Comparison of ENCODE assay signal across 21 mouse cellular contexts in the genomic region with DNA sequence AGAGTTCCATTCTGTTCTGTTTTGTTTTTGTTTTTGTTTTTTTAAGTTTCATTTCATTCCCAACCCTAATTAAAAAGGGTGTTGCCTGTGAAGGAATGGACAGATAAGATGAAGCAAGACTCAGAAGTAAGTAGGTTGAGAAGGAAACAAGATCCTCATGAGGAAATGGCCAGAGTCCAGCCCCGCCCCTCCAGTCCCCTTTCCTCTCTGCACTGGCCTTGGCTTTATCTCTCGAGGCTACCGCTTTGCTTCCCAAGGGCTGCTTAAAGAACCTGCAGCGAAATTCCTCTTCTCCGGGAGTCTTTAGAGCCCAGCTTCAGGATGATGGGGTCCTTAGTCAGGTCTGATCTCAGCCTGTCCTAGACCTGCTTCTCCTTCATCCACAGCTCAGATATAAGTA. TPM values are rescaled to one million over a fixed set of nuclear protein-coding genes. Genes with fewer than 3 reads are reported as not detected.
DNase-seq lines count a peak whose midpoint lies in the region; ATAC-seq and TF ChIP-seq lines count a peak whose summit lies in the region.
"Had no signal": no experiment of that assay in that cellular context is flagged by ENCODE, and none has a peak within 500 bp of the region (broad histone marks: within the 10 kb centered on the region; RNA-seq: fewer than 3 reads in every experiment).

No protein-coding gene starts in this region.

- H3K9me3 ChIP-seq in heart, embryonic 12.5 days (replicated peaks): no peaks in the 10 kb centered on the region
- H3K9me3 ChIP-seq in megakaryocyte, embryonic 14.5 days: no peaks in the 10 kb centered on the region
- H3K9me3 ChIP-seq: G1E; kidney, embryonic 15.5 days; liver, embryonic 13.5 days; midbrain, embryonic 12.5 days had no signal

- DNase-seq in heart, adult 9 months (ENCODE audit: low spot score in 2 of 2): no peak
- peak; percentile 63 for DNase-seq in adrenal gland, postnatal 10 days
- DNase-seq in left cerebral cortex, adult 8-10 months (ENCODE audit: low spot score in 2 of 2): no peak
- DNase-seq in layer of hippocampus, adult 9-10 months (ENCODE audit: low spot score): no peak
- DNase-seq: cerebellum, adult 11-12 months; forebrain, postnatal 0 days; gastrocnemius, postnatal 14 days; liver, embryonic 13.5 days; lung, postnatal 14 days; thymus, adult 2 months had no signal

- no peaks in the 10 kb centered on the region for H3K27me3 ChIP-seq in heart, embryonic 12.5 days (replicated peaks)
- no peaks in the 10 kb centered on the region for H3K27me3 ChIP-seq in megakaryocyte, embryonic 14.5 days (replicated peaks)
- H3K27me3 ChIP-seq in small intestine, adult 2 months (ENCODE audit: control insufficient read depth, insufficient read depth, low read length): no peaks in the 10 kb centered on the region
- H3K27me3 ChIP-seq: kidney, embryonic 15.5 days; liver, embryonic 13.5 days; midbrain, embryonic 12.5 days had no signal

- TF ChIP-seq POLR2A in small intestine, adult 2 months (IDR thresholded peaks at IDR 0.05; ENCODE audit: low read depth, low read length): no peak; the same call in 1 of the 2 replicates

- H3K36me3 ChIP-seq in heart, embryonic 12.5 days: peaks cover 69% of the 10 kb centered on the region
- peaks cover 77% of the 10 kb centered on the region for H3K36me3 ChIP-seq in megakaryocyte, embryonic 14.5 days (replicated peaks; ENCODE audit: low read length)
- peaks cover 47% of the 10 kb centered on the region for H3K36me3 ChIP-seq in small intestine, adult 2 months (ENCODE audit: control insufficient read depth, insufficient read depth, low read length)

- peaks cover 4% of the 10 kb centered on the region for H3K4me1 ChIP-seq in heart, embryonic 12.5 days (replicated peaks)
- peaks cover 35% of the 10 kb centered on the region for H3K4me1 ChIP-seq in megakaryocyte, embryonic 14.5 days
- no peaks in the 10 kb centered on the region; the same call in 1 of the 2 replicates for H3K4me1 ChIP-seq in small intestine, adult 2 months (ENCODE audit: control insufficient read depth, insufficient read depth, insufficient read length, low read length)

- 0 out of 2 replicates have a peak overlapping the region, but pooled peaks have one; percentile 9 for H3K4me2 ChIP-seq in heart, embryonic 12.5 days
- H3K4me2 ChIP-seq: kidney, embryonic 15.5 days; liver, embryonic 13.5 days; midbrain, embryonic 12.5 days had no signal

- no peak for TF ChIP-seq CTCF in small intestine, adult 2 months (IDR thresholded peaks at IDR 0.05; ENCODE audit: extremely low read depth, insufficient read length, insufficient replicate concordance, low read depth, low read length)

- no peak for ATAC-seq in heart, embryonic 12.5 days (ENCODE audit: insufficient number of reproducible peaks, low FRiP score)
- ATAC-seq in megakaryocyte, adult 5-6 weeks (ENCODE audit: poor library complexity, severe bottlenecking): no peak
- ATAC-seq: forebrain, postnatal 0 days; hindbrain, embryonic 16.5 days had no signal

- 0 out of 2 replicates have a peak overlapping the region, but pooled peaks have one; percentile 45 for H3K27ac ChIP-seq in heart, embryonic 12.5 days (ENCODE audit: poor library complexity, severe bottlenecking)
- peak overlapping the region; percentile 96 for H3K27ac ChIP-seq in small intestine, adult 2 months (ENCODE audit: insufficient read depth, low read depth, low read length)
- H3K27ac ChIP-seq: kidney, embryonic 15.5 days; liver, embryonic 13.5 days; midbrain, embryonic 12.5 days had no signal

- 35% methylated on average over 5 of the region's 5 CpGs for WGBS in heart, embryonic 12.5 days
- 8% methylated on average over 5 of the region's 5 CpGs for WGBS in small intestine, adult 2 months

- H3K9ac ChIP-seq in heart, embryonic 12.5 days: no peak overlapping the region
- H3K9ac ChIP-seq: forebrain, postnatal 0 days; kidney, embryonic 15.5 days; liver, embryonic 13.5 days; midbrain, embryonic 12.5 days had no signal

- H3K4me3 ChIP-seq in heart, embryonic 12.5 days: no peak overlapping the region
- H3K4me3 ChIP-seq in megakaryocyte, embryonic 14.5 days (replicated peaks): peak overlapping the region; percentile 67
- peak overlapping the region; percentile 32; the same call in 1 of the 2 replicates for H3K4me3 ChIP-seq in small intestine, adult 2 months (ENCODE audit: low read depth, low read length)
- H3K4me3 ChIP-seq: kidney, embryonic 15.5 days; liver, embryonic 13.5 days; midbrain, embryonic 12.5 days; myocyte had no signal

RNA-seq across cellular contexts. Expression of gene Copa, which starts 4.3 kb away (rescaled TPM):
- 214 and 219 TPM in 2 replicates for polyA plus RNA-seq in heart, embryonic 12.5 days (2016; fragmentation: Nextera tagmentation; extraction: Ambion mirVana)
- 2.9 and 15.6 TPM in 2 replicates for polyA plus RNA-seq in megakaryocyte, embryonic 14.5 days (2012; ENCODE audit: insufficient read depth, low replicate concordance)
- 120 and 132 TPM in 2 replicates for total RNA-seq in megakaryocyte, adult 5-6 weeks (2015)
- total RNA-seq in megakaryocyte, adult 5-6 weeks (2017): 122 and 132 TPM in 2 replicates
- 100 to 1,000 TPM; 150 to 151 TPM for total RNA-seq in adrenal gland, postnatal 10 days (2021)
- polyA plus RNA-seq in small intestine, adult 2 months (2012; rRNA removed): 25.0 and 46.0 TPM in 2 replicates
- 100 to 1,000 TPM; 138 to 149 (median 144) TPM for total RNA-seq in left cerebral cortex, adult 8-10 months (2022)

RNA-seq across cellular contexts. Expression of gene Ncstn, which starts 4.6 kb away (rescaled TPM):
- 132 TPM in 2 replicates for polyA plus RNA-seq in heart, embryonic 12.5 days (2016; fragmentation: Nextera tagmentation; extraction: Ambion mirVana)
- polyA plus RNA-seq in megakaryocyte, embryonic 14.5 days (2012; ENCODE audit: insufficient read depth, low replicate concordance): 0.76 and 7.6 TPM in 2 replicates
- 81.2 and 87.8 TPM in 2 replicates for total RNA-seq in megakaryocyte, adult 5-6 weeks (2015)
- 39.8 and 45.5 TPM in 2 replicates for total RNA-seq in megakaryocyte, adult 5-6 weeks (2017)
- 10 to 100 TPM; 81.0 to 93.0 TPM for total RNA-seq in adrenal gland, postnatal 10 days (2021)
- polyA plus RNA-seq in small intestine, adult 2 months (2012; rRNA removed): 46.4 and 118 TPM in 2 replicates
- 10 to 100 TPM; 62.4 to 69.8 (median 64.3) TPM for total RNA-seq in left cerebral cortex, adult 8-10 months (2022)

RNA-seq across cellular contexts. Expression of gene Nhlh1, which starts 20.6 kb away (rescaled TPM):
- polyA plus RNA-seq in heart, embryonic 12.5 days (2016; fragmentation: Nextera tagmentation; extraction: Ambion mirVana): not detected in 2 replicates
- polyA plus RNA-seq in megakaryocyte, embryonic 14.5 days (2012; ENCODE audit: insufficient read depth, low replicate concordance): not detected in 2 replicates
- total RNA-seq in megakaryocyte, adult 5-6 weeks (2015): not detected in 2 replicates
- total RNA-seq in megakaryocyte, adult 5-6 weeks (2017): not detected in 2 replicates
- total RNA-seq in adrenal gland, postnatal 10 days (2021): under 1 TPM in 1 of 2 experiments, not detected in 1; 0.09 TPM
- polyA plus RNA-seq in small intestine, adult 2 months (2012; rRNA removed): 0.10 and 0.13 TPM in 2 replicates
- under 1 TPM; 0.14 to 0.70 (median 0.24) TPM for total RNA-seq in left cerebral cortex, adult 8-10 months (2022)
- total RNA-seq: G1E; gastrocnemius, postnatal 14 days; neutrophil, adult 5-6 weeks had no signal
- polyA plus RNA-seq: heart, postnatal 0 days; kidney, embryonic 15.5 days; liver, embryonic 13.5 days had no signal

RNA-seq across cellular contexts. Expression of gene Pex19, which starts 48.6 kb away (rescaled TPM):
- polyA plus RNA-seq in heart, embryonic 12.5 days (2016; fragmentation: Nextera tagmentation; extraction: Ambion mirVana): 133 and 139 TPM in 2 replicates
- polyA plus RNA-seq in megakaryocyte, embryonic 14.5 days (2012; ENCODE audit: insufficient read depth, low replicate concordance): 4.1 and 18.9 TPM in 2 replicates
- 16.6 and 17.5 TPM in 2 replicates for total RNA-seq in megakaryocyte, adult 5-6 weeks (2015)
- total RNA-seq in megakaryocyte, adult 5-6 weeks (2017): 33.9 and 36.5 TPM in 2 replicates
- total RNA-seq in adrenal gland, postnatal 10 days (2021): 100 to 1,000 TPM; 154 to 172 TPM
- 40.5 and 55.1 TPM in 2 replicates for polyA plus RNA-seq in small intestine, adult 2 months (2012; rRNA removed)
- total RNA-seq in left cerebral cortex, adult 8-10 months (2022): 100 to 1,000 TPM in 1 of 4 experiments, 10 to 100 TPM in 3; 78.7 to 104 (median 83.8) TPM

RNA-seq across cellular contexts. Expression of gene Vangl2, which starts 49.7 kb away (rescaled TPM):
- 13.5 and 14.4 TPM in 2 replicates for polyA plus RNA-seq in heart, embryonic 12.5 days (2016; fragmentation: Nextera tagmentation; extraction: Ambion mirVana)
- polyA plus RNA-seq in megakaryocyte, embryonic 14.5 days (2012; ENCODE audit: insufficient read depth, low replicate concordance): 3.2 TPM in 1 of 2 replicates, not detected in the other
- total RNA-seq in megakaryocyte, adult 5-6 weeks (2015): 2.1 and 2.8 TPM in 2 replicates
- 1.8 and 2.5 TPM in 2 replicates for total RNA-seq in megakaryocyte, adult 5-6 weeks (2017)
- total RNA-seq in adrenal gland, postnatal 10 days (2021): 10 to 100 TPM in 1 of 2 experiments, 1 to 10 TPM in 1; 6.3 to 10.6 TPM
- 1.4 and 1.6 TPM in 2 replicates for polyA plus RNA-seq in small intestine, adult 2 months (2012; rRNA removed)
- 10 to 100 TPM; 12.9 to 17.1 (median 15.9) TPM for total RNA-seq in left cerebral cortex, adult 8-10 months (2022)
- polyA plus RNA-seq: G1E had no signal
